Mouse (Mus musculus) hindbrain, embryonic 16.5 days (tissue): ENCODE measurements around the gene Inip. TPM values are rescaled to one million over a fixed set of nuclear protein-coding genes. Genes with fewer than 3 reads are reported as not detected.

Source experiments
- ATAC-seq: fragments of 200-750 bp; cut with Nextera tagmentation; 2 replicates; pipeline ENCODE4 v1.8.0; 2017; ENCODE audit warnings: moderate TSS enrichment, moderate library complexity
- H3K27ac ChIP-seq: fragments of 300-500 bp; sonication (generic); 2 replicates; pipeline ENCODE4 v1.5.1; 2014; ENCODE audit warnings: low read depth, mild to moderate bottlenecking, control low read depth, low read length, moderate library complexity
- H3K27me3 ChIP-seq: fragments of 300-500 bp; sonication (generic); replicated peaks from 2 replicates; pipeline ENCODE4 v1.6.1; 2014; ENCODE audit warnings: low read length; ENCODE audit not compliant: control insufficient read depth, insufficient read depth
- H3K36me3 ChIP-seq: fragments of 300-500 bp; sonication (generic); 2 replicates; pipeline ENCODE4 v1.6.1; 2014; ENCODE audit warnings: mild to moderate bottlenecking, low read length, moderate library complexity, mixed read lengths; ENCODE audit not compliant: control insufficient read depth, insufficient read depth
- H3K4me1 ChIP-seq: fragments of 300-500 bp; sonication (generic); 2 replicates; pipeline ENCODE4 v1.6.1; 2014; ENCODE audit warnings: low read depth, low read length; ENCODE audit not compliant: control insufficient read depth, insufficient read depth
- H3K4me2 ChIP-seq: fragments of 300-500 bp; sonication (generic); 2 replicates; pipeline ENCODE4 v1.6.1; 2014; ENCODE audit warnings: mild to moderate bottlenecking, low read length, control low read depth, moderate library complexity
- H3K4me3 ChIP-seq: fragments of 300-500 bp; sonication (generic); 2 replicates; pipeline ENCODE4 v1.5.1; 2014; ENCODE audit warnings: mild to moderate bottlenecking, low read length, control low read depth, moderate library complexity
- H3K9ac ChIP-seq: fragments of 300-500 bp; sonication (generic); 2 replicates; pipeline ENCODE4 v1.6.1; 2014; ENCODE audit warnings: low read depth, mild to moderate bottlenecking, control low read depth, low read length, moderate library complexity
- H3K9me3 ChIP-seq: fragments of 300-500 bp; sonication (generic); 2 replicates; pipeline ENCODE4 v1.6.1; 2014; ENCODE audit warnings: mild to moderate bottlenecking, low read length, moderate library complexity; ENCODE audit not compliant: control insufficient read depth
- whole genome bisulfite sequencing: fragments of 180-500 bp; shearing (Covaris S2); extraction: QIAGEN DNeasy Blood & Tissue Kit; methylation state at CpG from one replicate; pipeline ENCODE4 v1.1.7; 2014; 5-methylcytosine and 5-hydroxymethylcytosine counted together
- polyA plus RNA-seq: library from polyadenylated mRNA; unstranded; fragments of >200 nt; fragmentation: Nextera tagmentation; extraction: Ambion mirVana; gene quantifications from 2 replicates; pipeline ENCODE4 v1.2.1, GENCODE M21; 2015

Inip gene
- polyA plus RNA-seq, 1 experiment from 2014 or later = 46.7 TPM

GRCm38 (mm10) chr4:59767717-59768116 is 33.7 kb downstream of the Inip start:
- H3K9me3 ChIP-seq = no peaks in the 10 kb centered on the region
- H3K4me3 ChIP-seq = no peak overlapping the region
- ATAC-seq = no peak
- H3K27ac ChIP-seq = no peak overlapping the region
- 0 out of 2 replicates have a peak, but pooled peaks cover 5% of the 10 kb centered on the region for H3K4me1 ChIP-seq
- H3K4me2 ChIP-seq = no peak overlapping the region
- H3K27me3 ChIP-seq = no peaks in the 10 kb centered on the region
- peaks cover 10% of the 10 kb centered on the region; the same call in 1 of the 2 replicates for H3K36me3 ChIP-seq
- no peak overlapping the region for H3K9ac ChIP-seq
- 96% methylated on average over 2 of the region's 2 CpGs for WGBS

- 0 out of 2 replicates have a peak, but pooled peaks cover 2% of the 10 kb centered on the region for H3K36me3 ChIP-seq
- peak; percentile 69 for ATAC-seq
- H3K4me2 ChIP-seq = no peak overlapping the region; the same call in 1 of the 2 replicates
- no peak overlapping the region for H3K4me3 ChIP-seq
- H3K27me3 ChIP-seq = no peaks in the 10 kb centered on the region
- H3K9me3 ChIP-seq = no peaks in the 10 kb centered on the region
- H3K4me1 ChIP-seq = 0 out of 2 replicates have a peak, but pooled peaks cover 5% of the 10 kb centered on the region
- 15% methylated on average over 7 of the region's 7 CpGs for WGBS
- no peak overlapping the region for H3K9ac ChIP-seq
- peak overlapping the region; percentile 37; the same call in 1 of the 2 replicates for H3K27ac ChIP-seq
Measured at GRCm38 (mm10) chr4:59765385-59766005, 35.9 kb downstream of the Inip start.

GRCm38 (mm10) chr4:59764950-59765349 is 36.4 kb downstream of the Inip start:
- H3K4me2 ChIP-seq = no peak overlapping the region; the same call in 1 of the 2 replicates
- H3K9ac ChIP-seq = no peak overlapping the region
- H3K4me1 ChIP-seq = 0 out of 2 replicates have a peak, but pooled peaks cover 5% of the 10 kb centered on the region
- H3K9me3 ChIP-seq = no peaks in the 10 kb centered on the region
- H3K36me3 ChIP-seq = no peaks in the 10 kb centered on the region
- peak; percentile 44; the same call in 1 of the 2 replicates for ATAC-seq
- H3K27me3 ChIP-seq = no peaks in the 10 kb centered on the region
- no peak overlapping the region for H3K4me3 ChIP-seq
- 59% methylated on average over 7 of the region's 7 CpGs for WGBS
- peak overlapping the region; percentile 36; the same call in 1 of the 2 replicates for H3K27ac ChIP-seq

- H3K4me2 ChIP-seq = no peak overlapping the region
- H3K9ac ChIP-seq = no peak overlapping the region
- no peak for ATAC-seq
- H3K27ac ChIP-seq = no peak overlapping the region
- no peak overlapping the region for H3K4me3 ChIP-seq
- peaks cover 5% of the 10 kb centered on the region; the same call in 1 of the 2 replicates for H3K4me1 ChIP-seq
- H3K36me3 ChIP-seq = no peaks in the 10 kb centered on the region
- H3K27me3 ChIP-seq = no peaks in the 10 kb centered on the region
- H3K9me3 ChIP-seq = no peaks in the 10 kb centered on the region
- WGBS = 81% methylated on average over 4 of the region's 4 CpGs
Measured at GRCm38 (mm10) chr4:59761365-59761729, 40.0 kb downstream of the Inip start.

GRCm38 (mm10) chr4:59760636-59761364 is 40.6 kb downstream of the Inip start:
- H3K27ac ChIP-seq = no peak overlapping the region
- no peaks in the 10 kb centered on the region for H3K27me3 ChIP-seq
- no peaks in the 10 kb centered on the region for H3K9me3 ChIP-seq
- no peak overlapping the region for H3K4me2 ChIP-seq
- ATAC-seq = no peak
- H3K4me3 ChIP-seq = no peak overlapping the region
- H3K4me1 ChIP-seq = peaks cover 5% of the 10 kb centered on the region; the same call in 1 of the 2 replicates
- no peak overlapping the region for H3K9ac ChIP-seq
- no peaks in the 10 kb centered on the region for H3K36me3 ChIP-seq
- 51% methylated on average over 10 of the region's 10 CpGs for WGBS

GRCm38 (mm10) chr4:59760016-59760415 is 41.4 kb downstream of the Inip start:
- H3K36me3 ChIP-seq = no peaks in the 10 kb centered on the region
- ATAC-seq = no peak
- no peak overlapping the region for H3K4me3 ChIP-seq
- no peak overlapping the region for H3K27ac ChIP-seq
- H3K4me1 ChIP-seq = peaks cover 1% of the 10 kb centered on the region; the same call in 1 of the 2 replicates
- no peak overlapping the region for H3K4me2 ChIP-seq
- WGBS = 67% methylated on average over 4 of the region's 4 CpGs
- no peak overlapping the region for H3K9ac ChIP-seq
- no peaks in the 10 kb centered on the region for H3K27me3 ChIP-seq
- no peaks in the 10 kb centered on the region for H3K9me3 ChIP-seq

- 0 out of 2 replicates have a peak, but pooled peaks have one; percentile 10 for ATAC-seq
- H3K27ac ChIP-seq = no peak overlapping the region; the same call in 1 of the 2 replicates
- H3K27me3 ChIP-seq = no peaks in the 10 kb centered on the region
Measured at GRCm38 (mm10) chr4:59757452-59758435, 43.6 kb downstream of the Inip start.

GRCm38 (mm10) chr4:59756332-59757082 is 44.9 kb downstream of the Inip start:
- Histone ChIP-seq H3K9ac (no peak overlapping the region), H3K4me1 (peaks cover 4% of the 10 kb centered on the region), H3K27ac (0 out of 2 replicates have a peak overlapping the region, but pooled peaks have one; percentile 17), H3K36me3 (0 out of 2 replicates have a peak, but pooled peaks cover 5% of the 10 kb centered on the region), H3K9me3 (no peaks in the 10 kb centered on the region), H3K27me3 (no peaks in the 10 kb centered on the region), H3K4me2 (no peak overlapping the region), H3K4me3 (no peak overlapping the region)
- WGBS = 57% methylated on average over 9 of the region's 9 CpGs
- peak; percentile 46; the same call in 1 of the 2 replicates for ATAC-seq

More at GRCm38 (mm10) chr4:59757452-59758435, 43.6 kb downstream of the Inip start:
- no peaks in the 10 kb centered on the region for H3K36me3 ChIP-seq
- H3K9me3 ChIP-seq = no peaks in the 10 kb centered on the region
- 74% methylated on average over 12 of the region's 12 CpGs for WGBS
- peaks cover 4% of the 10 kb centered on the region for H3K4me1 ChIP-seq
- no peak overlapping the region for H3K4me3 ChIP-seq
- H3K4me2 ChIP-seq = no peak overlapping the region
- no peak overlapping the region for H3K9ac ChIP-seq
